Mouse (Mus musculus): Measurements from ENCODE around the gene Defb29. TPM values are rescaled to one million over a fixed set of nuclear protein-coding genes. Genes with fewer than 3 reads are reported as not detected.
A peak's percentile ranks its signal among the peaks of the same experiment; 100 is the strongest.

Defb29 gene
- total RNA-seq (2021): not detected
- long read RNA-seq, experiment 1: 0 reads
- long read RNA-seq, experiment 2: 0 reads

DNA sequence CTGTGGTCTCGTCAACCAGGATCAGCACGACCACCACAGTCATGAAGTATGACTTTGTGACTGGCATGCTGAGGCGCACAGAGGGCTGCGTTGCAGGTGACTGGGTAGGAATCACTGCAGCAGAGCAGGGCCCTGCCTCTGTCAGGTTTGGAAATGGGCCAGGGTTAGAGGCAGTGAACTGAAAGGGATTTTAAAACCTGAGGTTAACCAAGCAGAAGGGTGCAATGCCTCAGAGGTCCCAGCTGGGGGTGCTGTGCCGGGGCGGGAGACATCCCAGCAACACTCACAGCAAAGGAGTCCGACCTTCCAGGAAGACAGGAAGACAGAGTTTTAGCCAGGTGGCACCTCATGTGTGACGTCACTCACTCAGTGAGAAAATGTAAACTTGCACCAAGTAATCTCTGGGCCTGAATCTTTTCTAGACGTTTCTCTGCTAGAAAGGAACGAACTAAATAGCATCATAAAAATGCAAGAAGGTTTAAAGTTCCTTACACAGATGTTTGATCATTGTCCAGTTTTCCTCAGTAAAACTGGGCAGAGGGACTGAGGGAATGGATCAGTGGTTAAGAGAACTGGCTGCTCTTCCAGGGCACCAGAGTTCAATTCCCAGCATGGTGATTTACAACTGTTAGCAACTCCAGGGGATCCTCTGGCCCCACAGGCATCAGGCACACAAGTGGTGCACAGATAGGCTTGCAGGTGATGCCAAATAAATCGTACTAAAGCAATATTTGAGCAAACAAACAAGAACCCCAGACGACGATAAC, at the start of gene Defb29:
TSS of gene Defb29 (minus strand) at position 155 of the 767 bp plus-strand sequence.
- intact Hi-C loops (cut with DNase I): loop anchor here (5.0 kb wide), 1 partner anchor 63 kb away; the partner anchor contains the start of gene Defb20
- no peak for DNase-seq

DNA sequence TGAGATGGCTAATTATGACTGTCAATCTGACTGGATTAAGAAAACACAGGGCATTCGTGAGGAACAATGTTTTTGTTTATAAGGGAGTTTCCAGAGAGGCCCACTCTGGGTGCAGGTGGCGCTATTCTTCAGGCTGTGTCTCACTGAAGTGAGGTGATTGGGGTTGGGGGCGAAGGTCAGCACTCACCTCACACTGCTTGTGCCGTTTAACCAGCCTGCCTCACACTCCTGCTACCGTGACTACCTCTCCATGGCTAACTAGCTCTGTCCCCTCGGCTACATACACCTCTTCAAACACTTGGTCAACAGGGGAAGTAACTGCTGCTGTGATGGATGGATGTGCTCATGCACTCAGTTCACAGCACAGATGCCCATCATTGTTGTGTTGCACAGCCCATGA, 49.1 kb upstream of the Defb29 start:
- no peak for DNase-seq
- intact Hi-C loops (cut with DNase I): no loop called here

DNA sequence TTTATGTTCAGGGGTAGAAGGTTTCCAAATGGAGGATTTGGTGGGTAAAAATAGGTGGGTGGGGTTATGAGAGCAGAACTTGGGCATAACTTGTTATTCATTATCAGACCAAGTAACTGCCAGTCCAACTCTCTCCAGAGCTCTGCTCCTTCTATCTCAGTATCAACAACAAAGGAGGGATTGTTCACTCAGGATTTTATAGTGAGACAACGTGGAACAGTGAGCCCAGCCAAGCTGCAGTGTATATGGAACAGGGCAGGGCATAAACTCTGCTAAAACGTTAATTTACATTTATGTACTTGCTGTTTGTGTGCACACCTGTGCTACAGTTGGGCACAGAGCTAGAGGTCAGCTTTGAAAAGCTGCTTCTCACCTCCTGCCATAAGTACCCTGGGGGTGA, 48.6 kb upstream of the Defb29 start:
- intact Hi-C loops (cut with DNase I): no loop called here
- no peak for DNase-seq

DNA sequence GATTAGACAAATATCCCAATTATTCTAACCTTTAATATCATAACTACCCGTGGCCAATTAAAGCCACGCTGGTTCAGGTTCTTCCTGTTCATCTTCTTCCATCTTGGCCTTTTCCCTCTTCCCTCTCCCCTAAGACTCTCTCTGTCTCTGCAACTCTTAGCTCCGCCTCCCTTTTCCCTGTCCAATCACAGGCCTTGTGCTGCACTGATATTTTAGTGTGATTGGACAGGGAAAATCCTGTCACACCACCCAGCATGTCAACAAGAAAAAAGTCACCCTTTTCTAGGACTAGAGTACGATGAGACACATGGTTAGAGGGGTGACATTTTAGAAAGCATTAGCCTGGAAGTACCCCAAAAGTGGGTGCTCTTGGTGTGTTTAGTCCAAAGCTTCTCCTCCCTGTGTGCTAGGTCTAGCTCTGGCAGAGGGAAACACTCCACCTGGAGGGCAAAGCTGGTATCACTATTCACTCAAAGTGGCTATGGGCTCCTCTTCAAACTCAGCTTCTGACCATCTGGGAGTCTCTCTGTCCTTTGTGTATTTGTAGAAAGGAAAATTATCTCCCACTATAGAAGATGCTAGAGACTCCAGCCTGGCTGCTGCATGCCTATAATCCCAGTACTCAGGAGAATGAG, 47.1 kb upstream of the Defb29 start:
- DNase-seq: no peak
- intact Hi-C loops (cut with DNase I): no loop called here

DNA sequence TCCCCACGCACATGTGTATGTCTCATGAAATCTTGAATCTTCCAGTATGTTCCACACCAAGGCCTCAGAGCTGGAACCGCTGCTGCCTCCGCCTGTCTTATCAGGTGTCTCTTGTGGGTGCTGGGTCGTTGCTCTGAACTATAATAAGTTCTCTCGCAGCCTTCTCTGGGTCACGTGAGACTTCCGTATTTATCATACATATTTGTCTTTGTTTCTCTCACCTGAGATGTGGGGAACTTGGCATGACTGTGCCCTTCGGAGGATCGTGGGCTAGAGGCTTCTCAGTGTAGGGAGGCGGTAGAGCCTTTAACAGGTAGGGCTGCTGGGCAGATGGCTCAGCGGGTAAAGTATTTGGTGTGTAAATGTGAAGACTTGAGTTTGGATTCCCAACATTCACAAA, 40.7 kb upstream of the Defb29 start:
- DNase-seq: no peak
- intact Hi-C loops (cut with DNase I): no loop called here

DNA sequence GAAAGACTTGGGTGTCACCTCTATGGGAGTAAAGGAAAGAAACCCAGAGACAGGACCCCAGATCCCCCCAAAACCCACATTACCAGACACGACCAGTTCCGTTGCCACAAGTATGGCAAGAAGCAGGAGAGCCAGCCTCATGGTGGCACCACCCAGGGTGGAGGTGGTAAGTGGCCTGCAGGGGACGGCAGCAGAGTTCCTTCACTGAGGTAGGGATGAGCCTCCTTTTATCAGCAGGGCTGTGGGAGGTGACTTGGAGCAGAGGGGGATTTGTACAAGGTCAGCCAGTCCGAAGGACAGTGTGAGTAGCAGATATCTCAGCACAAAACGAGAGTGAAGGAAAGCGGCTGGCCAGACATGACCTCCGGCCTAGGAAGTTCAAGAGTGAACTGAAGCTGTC, 40.2 kb upstream of the Defb29 start, which contains the start of gene Defb19:
TSS of gene Defb19 (minus strand) at position 206 of the 400 bp plus-strand sequence.
- no peak for DNase-seq
- intact Hi-C loops (cut with DNase I): no loop called here

DNA sequence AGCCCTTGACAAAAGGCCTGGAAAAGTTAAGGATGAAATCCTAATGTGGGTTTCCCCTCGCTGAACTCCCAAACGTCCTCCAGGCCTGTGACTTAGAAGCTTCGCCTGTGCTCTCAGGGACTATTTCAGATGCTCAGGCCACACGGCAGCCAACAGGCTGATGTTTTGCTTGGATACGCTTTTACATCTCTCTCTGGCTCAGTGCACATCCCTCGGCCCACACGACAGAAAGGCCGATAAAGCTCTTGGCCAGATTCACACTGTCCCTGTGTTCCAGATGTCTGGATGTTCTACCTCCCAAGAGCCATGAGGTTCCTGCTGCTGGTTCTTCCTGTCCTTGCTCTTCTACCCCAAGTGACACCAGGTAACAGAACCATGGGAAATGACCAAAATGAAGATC, 33.6 kb upstream of the Defb29 start:
- no peak for DNase-seq

DNA sequence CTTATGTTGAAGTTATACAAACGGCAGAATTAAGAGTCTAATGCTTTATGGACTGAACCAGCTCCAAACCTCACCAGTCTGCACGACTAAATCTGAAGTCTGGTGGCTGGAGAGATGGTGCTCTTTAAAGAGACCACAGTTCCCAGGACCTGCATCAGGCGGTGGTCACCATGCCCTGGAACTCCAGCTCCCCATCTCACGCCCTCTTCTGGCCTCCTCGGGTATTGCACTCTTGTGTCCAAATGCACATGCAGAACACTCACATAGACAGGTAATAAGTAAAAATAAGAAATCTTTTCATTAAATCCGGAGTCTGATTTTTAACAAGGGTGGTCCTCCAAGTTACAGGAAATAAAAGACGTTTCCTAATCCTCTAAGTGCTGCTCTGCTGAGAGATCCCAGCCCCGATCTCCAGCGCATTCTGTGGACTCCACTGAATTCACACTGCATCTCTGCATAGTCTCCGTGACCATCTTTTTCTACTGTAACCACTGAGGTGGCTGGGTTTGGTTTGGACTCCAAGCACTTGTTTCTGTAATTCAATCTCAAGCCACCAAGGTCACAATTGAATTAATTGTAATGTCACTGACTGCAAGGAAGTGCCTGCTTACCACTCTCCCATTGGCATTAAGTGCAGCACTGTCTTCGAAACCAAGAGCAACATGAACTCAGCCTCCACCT, 32.4 kb upstream of the Defb29 start, which contains the start of gene Defb21:
TSS of gene Defb21 (plus strand) at position 631 of the 681 bp plus-strand sequence.
- no peak for DNase-seq

More for the DNA sequence above, 33.6 kb upstream of the Defb29 start:
- intact Hi-C loops (cut with DNase I): no loop called here

DNA sequence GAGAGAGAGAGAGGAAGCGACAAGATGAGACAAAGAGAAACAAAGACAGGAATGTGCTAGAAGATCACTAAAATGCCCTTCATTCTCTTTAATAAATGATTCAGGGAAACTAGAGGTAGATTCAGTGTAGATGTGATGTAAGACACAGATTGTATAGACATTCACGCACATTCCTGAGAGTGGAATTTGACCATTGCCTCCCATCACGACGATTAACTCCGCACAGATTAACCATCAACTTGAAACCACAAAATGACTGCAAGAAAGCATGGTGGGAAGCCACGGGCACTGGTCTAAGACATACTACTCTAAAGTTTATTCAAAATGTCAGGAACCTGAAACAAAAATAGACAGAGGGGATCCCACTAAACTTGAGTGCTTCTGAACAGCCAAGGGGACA, 30.4 kb upstream of the Defb29 start:
- intact Hi-C loops (cut with DNase I): no loop called here
- DNase-seq: no peak

More for the DNA sequence above, 32.4 kb upstream of the Defb29 start, which contains the start of gene Defb21:
- intact Hi-C loops (cut with DNase I): no loop called here

DNA sequence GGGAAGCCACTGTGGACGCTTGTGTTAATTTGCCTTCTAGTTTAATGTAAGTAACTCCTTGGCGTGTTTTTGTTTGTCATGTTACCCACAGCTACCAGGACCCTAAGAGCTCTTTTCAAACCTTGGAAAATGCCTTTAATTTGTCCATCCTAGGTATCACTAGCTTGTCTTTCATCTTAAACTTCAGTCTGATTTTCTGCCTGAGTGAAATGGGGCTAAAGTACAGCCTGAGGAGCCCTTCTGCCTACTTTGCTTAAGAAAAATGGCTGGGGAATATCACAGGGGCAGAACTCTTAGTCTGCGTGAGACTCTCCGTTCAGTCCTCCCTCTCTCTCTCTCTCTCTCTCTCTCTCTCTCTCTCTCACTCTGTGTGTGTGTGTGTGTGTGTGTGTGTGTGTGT, 30.0 kb upstream of the Defb29 start:
- intact Hi-C loops (cut with DNase I): no loop called here
- DNase-seq: no peak

DNA sequence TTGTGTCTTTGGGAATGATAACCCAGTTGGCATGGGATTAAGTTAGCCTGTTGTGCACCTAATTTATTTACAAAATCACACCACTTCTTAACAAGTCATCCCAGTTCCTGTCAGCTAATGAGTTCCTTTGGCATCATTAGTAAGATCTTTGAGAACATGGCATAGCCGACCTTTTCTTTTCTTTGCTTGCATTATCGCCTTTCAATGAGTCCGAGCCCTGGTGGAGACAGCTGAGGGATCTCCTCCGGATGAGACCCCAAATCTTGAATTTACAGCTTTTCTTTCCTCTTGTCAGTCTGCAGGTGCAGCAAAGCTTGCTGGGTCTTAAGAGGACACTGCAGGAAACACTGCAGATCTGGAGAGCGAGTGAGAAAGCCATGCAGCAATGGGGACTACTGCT, 29.1 kb upstream of the Defb29 start, which contains the start of gene Gm17416:
TSS of gene Gm17416 (plus strand) at position 301 of the 400 bp plus-strand sequence.
- intact Hi-C loops (cut with DNase I): no loop called here

DNA sequence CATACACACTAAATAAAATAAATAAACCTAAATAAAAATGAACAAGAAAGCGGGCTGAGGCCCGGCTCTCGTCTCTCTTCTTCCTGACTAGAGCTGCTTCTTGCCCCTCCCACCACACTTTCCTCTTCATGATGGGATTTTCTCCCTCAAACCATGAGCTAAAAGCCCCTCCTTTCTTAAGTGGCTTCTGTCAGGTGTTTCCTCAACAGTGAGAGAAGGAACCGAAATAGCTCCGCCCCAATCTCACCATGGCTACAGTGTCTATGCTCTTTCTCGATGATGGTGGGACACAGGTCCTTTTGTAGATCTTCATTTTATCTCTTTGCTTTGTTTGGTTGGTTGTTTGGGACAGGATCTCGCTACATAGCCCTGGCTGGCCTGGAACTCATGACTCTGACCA, 16.8 kb upstream of the Defb29 start:
- DNase-seq: no peak

More for the DNA sequence above, 29.1 kb upstream of the Defb29 start, which contains the start of gene Gm17416:
- DNase-seq: no peak

DNA sequence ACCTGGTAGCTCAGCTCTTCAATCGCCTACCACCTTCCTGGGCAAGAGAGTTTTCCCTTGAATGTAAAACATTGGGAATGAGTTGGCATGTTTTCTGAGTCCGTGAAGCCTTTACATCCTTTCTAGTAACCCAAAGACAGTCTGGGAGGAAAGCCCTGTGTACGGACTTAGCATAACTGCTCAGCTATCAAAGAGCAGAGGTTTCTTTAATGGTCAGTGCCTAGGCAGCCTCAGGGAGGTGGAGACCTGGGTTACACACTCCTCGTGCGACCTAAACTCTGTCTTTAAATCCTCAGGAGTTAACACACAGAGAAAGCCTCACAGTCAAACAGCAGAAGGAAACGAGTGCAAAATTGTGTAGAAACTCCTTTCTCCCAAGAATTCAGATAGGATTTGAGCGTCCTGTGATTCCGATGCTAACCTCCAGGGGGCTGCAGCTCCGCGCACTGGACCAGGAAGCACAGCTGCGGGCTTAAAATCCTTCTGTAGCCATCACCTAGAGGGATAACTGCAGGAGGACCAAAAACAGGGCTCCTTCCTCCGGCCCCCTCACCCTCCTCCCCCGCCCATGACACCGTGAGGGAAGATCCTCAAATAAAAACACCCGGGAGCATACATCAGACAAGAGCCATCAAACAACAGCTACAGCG, 14.0 kb upstream of the Defb29 start:
- intact Hi-C loops (cut with DNase I): no loop called here
- peak; percentile 26 to 28 for DNase-seq

More for the DNA sequence above, 16.8 kb upstream of the Defb29 start:
- intact Hi-C loops (cut with DNase I): no loop called here

DNA sequence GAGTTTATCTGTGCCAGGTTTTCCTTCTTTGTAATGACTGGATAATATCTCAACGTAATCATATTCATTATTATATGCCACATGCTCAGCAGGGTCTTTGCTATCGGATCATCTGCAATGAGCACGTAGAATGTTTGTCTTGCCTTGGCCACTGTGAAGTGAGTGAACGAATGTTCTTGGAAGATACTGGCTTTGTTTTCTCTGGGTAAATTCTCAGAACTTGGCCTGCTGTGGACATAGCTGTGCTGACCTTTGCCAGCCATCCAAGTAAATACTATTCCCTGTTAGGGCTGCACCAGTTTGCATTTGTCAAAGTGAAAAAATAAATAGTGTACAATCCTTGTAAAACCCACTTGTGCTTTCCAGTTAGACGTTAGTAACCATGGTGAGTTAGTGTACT, 8.2 kb upstream of the Defb29 start:
- intact Hi-C loops (cut with DNase I): no loop called here
- DNase-seq: no peak

DNA sequence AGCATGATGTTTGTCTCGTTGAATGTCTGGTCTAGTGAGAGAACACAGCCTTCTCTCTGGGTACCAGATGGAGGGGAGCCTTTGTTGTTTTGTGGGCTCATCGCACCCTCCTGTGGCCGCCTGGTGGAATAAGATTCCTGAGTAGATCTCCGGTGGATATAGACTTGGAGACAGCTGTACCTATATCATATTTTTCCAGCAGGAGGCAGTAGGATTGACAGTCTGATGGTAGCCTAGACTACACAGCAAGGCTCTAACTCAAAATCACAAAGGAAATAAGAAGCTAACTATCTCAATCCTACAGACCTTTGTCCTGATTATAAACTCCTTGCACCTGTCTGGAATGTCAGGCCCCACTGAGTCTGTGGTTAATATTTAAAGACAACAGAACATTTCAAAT, 4.8 kb upstream of the Defb29 start:
- DNase-seq: no peak
- intact Hi-C loops (cut with DNase I): loop anchor here (2.0 to 5.0 kb wide), 2 partner anchors 67 to 94 kb away; partner anchors contain the start of gene Defb20

DNA sequence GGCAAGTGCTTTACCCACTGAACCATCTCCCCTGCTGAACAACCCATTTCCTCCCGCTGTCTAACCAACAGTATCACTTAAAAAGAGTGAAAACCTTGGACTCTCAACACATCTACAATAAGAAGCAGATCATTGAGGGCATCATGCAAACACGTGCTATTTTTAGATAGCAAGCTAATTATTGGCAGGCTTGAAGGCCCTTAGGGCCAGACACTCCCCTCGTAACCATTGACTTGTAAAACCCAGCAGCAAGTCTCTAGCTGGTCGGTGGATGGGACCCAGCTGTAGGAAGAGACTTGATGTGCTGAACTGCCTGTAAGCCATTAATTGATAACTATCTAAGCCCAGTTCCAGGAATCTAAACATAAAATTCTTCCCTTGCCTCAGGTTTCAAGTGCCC, 3.6 kb upstream of the Defb29 start:
- no peak for DNase-seq
- intact Hi-C loops (cut with DNase I): loop anchor here (5.0 kb wide), 1 partner anchor 66 kb away; the partner anchor contains the start of gene Defb20

DNA sequence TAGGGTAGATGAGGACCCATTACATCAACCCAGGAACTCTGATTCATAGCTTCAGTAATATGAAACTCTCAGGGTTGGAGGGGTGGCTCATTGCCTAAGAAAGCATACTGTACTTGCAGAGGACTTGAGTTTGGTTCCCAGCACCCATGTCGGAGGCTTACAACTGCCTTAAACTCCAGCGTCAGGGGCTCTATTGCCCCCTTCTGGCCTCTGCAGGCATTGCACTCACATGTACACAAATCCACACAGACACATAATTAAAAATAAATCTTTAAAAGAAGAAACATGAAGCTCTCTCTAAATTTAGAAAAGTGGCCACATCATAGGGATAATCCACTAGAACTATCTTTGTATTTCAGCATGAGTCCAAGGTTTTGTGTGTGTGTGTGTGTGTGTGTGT, 3.0 kb upstream of the Defb29 start:
- intact Hi-C loops (cut with DNase I): loop anchor here (5.0 kb wide), 1 partner anchor 66 kb away; the partner anchor contains the start of gene Defb20
- DNase-seq: no peak

DNA sequence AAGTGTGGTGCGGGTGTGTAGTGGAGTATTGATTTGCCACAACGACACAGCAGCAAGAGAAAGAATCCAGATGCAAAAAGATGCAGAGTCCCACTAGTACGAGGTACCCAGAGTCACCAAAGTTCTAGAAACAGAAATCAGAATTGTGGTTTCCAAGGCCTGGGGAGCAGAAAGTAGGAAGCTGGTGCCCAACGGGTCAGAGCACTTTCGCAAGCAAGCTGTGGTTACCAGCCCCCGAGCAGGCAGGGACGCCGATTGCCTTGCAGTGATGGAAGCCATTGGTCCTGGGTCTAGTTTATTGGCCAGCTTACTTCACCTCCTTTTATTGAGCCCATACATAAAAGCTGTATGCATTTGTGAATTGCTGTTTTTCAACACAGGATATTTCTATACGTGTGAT, 2.1 kb upstream of the Defb29 start:
- intact Hi-C loops (cut with DNase I): loop anchor here (5.0 kb wide), 1 partner anchor 65 kb away; the partner anchor contains the start of gene Defb20
- no peak for DNase-seq

DNA sequence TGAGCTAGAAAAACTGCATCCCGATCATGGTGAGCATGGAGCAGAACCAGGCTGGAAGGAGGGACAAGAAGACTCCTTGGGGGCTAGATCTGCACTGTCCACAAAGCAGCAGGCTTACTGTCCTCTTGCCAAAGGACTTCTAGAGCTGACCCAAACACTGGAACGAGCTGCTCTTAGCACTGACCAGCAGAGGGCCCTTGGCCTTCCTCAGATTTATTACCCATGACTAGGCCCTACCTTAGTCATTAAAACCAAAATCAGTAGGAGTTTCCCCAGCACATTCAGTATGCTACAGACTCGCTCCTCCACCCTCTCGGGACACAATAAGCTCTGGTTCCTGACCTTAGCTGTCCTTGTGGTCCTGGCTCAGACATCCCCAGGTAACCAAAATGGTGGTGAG, 21.9 kb downstream of the Defb29 start, which contains the start of gene Defb28:
TSS of gene Defb28 (plus strand) at position 275 of the 400 bp plus-strand sequence.
- intact Hi-C loops (cut with DNase I): no loop called here
- DNase-seq: no peak

DNA sequence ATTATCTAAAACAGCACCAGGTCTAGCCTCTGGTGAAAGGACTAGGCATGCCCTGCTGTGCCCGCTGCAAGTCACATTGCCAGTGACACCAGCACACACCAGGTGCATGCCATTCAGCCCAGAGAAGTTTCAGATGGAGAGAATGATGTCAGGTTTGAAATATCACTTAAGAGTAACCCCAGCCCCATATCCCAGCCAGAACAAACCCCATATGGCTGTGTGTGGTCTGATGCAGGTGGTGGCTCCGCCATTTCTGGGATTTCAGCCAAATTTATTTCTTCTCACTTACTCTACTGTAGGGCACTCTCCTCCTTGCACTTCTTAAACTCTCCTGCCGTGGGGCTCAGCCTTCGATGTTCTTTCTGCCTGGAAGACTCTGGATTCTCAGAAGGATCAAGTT, 23.8 kb downstream of the Defb29 start:
- intact Hi-C loops (cut with DNase I): no loop called here
- DNase-seq: no peak

Measured in gastrocnemius, postnatal 36 days (tissue).